Mouse (Mus musculus) heart, adult 2 months (tissue): ENCODE results near the gene Gpha2.

ENCODE experiments used
- CTCF ChIP-seq: fragments of 200-600 bp; IDR thresholded peaks from 2 replicates; pipeline ENCODE4 v1.8.1; 2022; ENCODE audit warnings: antibody characterized with exemption, mild to moderate bottlenecking, moderate library complexity
- EP300 ChIP-seq: fragments of 200-500 bp; IDR thresholded peaks from 2 replicates; pipeline ENCODE4 v1.6.1; 2011; ENCODE audit warnings: low read depth, low read length, control low read depth; ENCODE audit not compliant: insufficient read depth
- POLR2A ChIP-seq: fragments of 200-500 bp; IDR thresholded peaks from 2 replicates; pipeline ENCODE4 v1.6.1; 2011; ENCODE audit warnings: mild to moderate bottlenecking, low read depth, low read length, control low read depth; ENCODE audit not compliant: insufficient read depth

DNA sequence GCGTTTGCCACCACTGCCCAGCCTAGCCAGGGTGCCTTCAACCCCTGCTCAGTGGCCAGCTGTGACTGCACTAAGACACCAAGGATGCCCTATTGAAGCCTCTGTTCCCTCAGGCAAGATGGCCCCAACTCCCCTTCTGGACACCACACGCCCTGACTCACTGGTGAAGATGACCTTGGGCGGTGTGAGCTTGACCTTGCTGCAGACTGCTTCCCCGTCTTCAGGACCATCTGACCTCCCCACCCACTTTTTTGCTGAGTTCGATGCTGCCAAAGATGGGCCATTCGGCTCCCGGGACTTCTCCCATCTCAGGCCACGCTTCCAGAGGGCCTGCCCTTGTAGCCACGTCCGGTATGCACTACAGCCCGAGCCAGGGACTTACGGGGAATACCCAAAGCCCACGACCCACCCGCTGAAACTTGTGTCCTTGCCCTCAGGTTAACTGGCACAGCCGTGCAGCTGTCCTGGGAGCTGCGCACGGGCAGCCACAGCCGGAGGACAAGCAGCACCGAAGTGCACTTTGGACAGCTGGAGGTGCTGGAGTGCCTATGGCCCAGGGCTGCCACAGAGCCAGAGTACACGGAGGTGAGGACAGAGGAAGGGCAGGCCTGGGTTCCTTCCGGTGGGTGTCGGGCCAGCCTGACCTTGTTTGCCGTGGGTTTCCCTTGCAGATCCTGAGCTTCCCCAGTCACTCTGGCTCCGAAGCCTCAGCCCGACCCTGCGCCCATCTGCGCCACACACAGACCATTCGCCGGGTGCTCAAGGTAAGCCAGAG, 21.5 kb downstream of the Gpha2 start:
- TF ChIP-seq CTCF = no peak
- TF ChIP-seq POLR2A = no peak
- no peak for TF ChIP-seq EP300
